Mouse (Mus musculus) MEL (cell line): ENCODE measurements around the gene Nfkbie. TPM values are rescaled to one million over a fixed set of nuclear protein-coding genes. Genes with fewer than 3 reads are reported as not detected.

Experiments
- DNase-seq: peaks from one replicate; pipeline ENCODE4 v3.0.0; 2011; ENCODE audit warnings: low read depth, low spot score
- H3K27ac ChIP-seq: 2 replicates; pipeline ENCODE4 v1.5.1; 2012; ENCODE audit warnings: low read depth, mild to moderate bottlenecking, control low read depth, low read length, moderate library complexity; ENCODE audit not compliant: control insufficient read depth
- H3K27me3 ChIP-seq, 2 experiments: fragments of 150-350 bp in 1 of 2; sonication (generic) in 1 of 2; 2 replicates each; pipeline ENCODE4 v1.6.1; 2012; ENCODE audit warnings: low read length in 2 of 2, mild to moderate bottlenecking in 2 of 2, improper control_type of control experiment in 1 of 2, moderate library complexity in 1 of 2; ENCODE audit not compliant: insufficient read depth in 2 of 2, control insufficient read depth in 1 of 2
- H3K36me3 ChIP-seq, 2 experiments: 2 replicates each; pipeline ENCODE4 v1.6.1; 2012 to 2014; ENCODE audit warnings: low read length in 2 of 2, improper control_type of control experiment in 1 of 2, inconsistent platforms in 1 of 2, mild to moderate bottlenecking in 1 of 2; ENCODE audit not compliant: insufficient read depth in 2 of 2, control insufficient read depth in 1 of 2
- H3K4me1 ChIP-seq, 2 experiments: fragments of 150-350 bp in 1 of 2; sonication (generic) in 1 of 2; 2 replicates each; pipeline ENCODE4 v1.6.1; 2012; ENCODE audit warnings: low read length in 2 of 2, improper control_type of control experiment in 1 of 2, mild to moderate bottlenecking in 1 of 2; ENCODE audit not compliant: insufficient read depth in 2 of 2, control insufficient read depth in 1 of 2
- H3K4me3 ChIP-seq, 2 experiments: fragments of 150-350 bp in 1 of 2; sonication (generic) in 1 of 2; 2 replicates each; pipeline ENCODE4 v1.5.1; 2012; ENCODE audit warnings: low read depth in 2 of 2, low read length in 2 of 2, mild to moderate bottlenecking in 2 of 2, moderate library complexity in 2 of 2, control low read depth in 1 of 2, improper control_type of control experiment in 1 of 2; ENCODE audit not compliant: control insufficient read depth in 1 of 2, insufficient read depth in 1 of 2
- H3K79me2 ChIP-seq: 2 replicates; pipeline ENCODE4 v1.6.1; 2012; ENCODE audit warnings: mild to moderate bottlenecking, low read length, moderate library complexity; ENCODE audit not compliant: control insufficient read depth, poor library complexity, insufficient read depth
- H3K9ac ChIP-seq: 2 replicates; pipeline ENCODE4 v1.6.1; 2012; ENCODE audit warnings: low read depth, mild to moderate bottlenecking, control low read depth, low read length, moderate library complexity; ENCODE audit not compliant: control insufficient read depth, poor library complexity, severe bottlenecking
- H3K9me3 ChIP-seq: fragments of 150-350 bp; sonication (generic); replicated peaks from 2 replicates; pipeline ENCODE4 v1.6.1; 2012; ENCODE audit warnings: mild to moderate bottlenecking, low read length, improper control_type of control experiment, moderate library complexity; ENCODE audit not compliant: insufficient read depth
- BHLHE40 ChIP-seq: IDR thresholded peaks from 2 replicates; pipeline ENCODE4 v1.6.1; 2012; ENCODE audit warnings: low read depth, mild to moderate bottlenecking, inconsistent platforms, low read length, improper control_type of control experiment, borderline replicate concordance
- CHD1 ChIP-seq: IDR thresholded peaks from 2 replicates; pipeline ENCODE4 v1.6.1; 2012; ENCODE audit warnings: low read depth, mild to moderate bottlenecking, inconsistent platforms, low read length, improper control_type of control experiment
- CTCF ChIP-seq, 3 experiments: IDR thresholded peaks in 2 of 3; conservative IDR thresholded peaks in 1 of 3; 2 replicates each; pipeline ENCODE4 v1.5.1; 2011 to 2012; ENCODE audit warnings: low read length in 3 of 3, low read depth in 2 of 3, mild to moderate bottlenecking in 2 of 3, improper control_type of control experiment in 1 of 3, inconsistent platforms in 1 of 3, mixed read lengths in 1 of 3, moderate library complexity in 1 of 3; ENCODE audit not compliant: control insufficient read depth in 1 of 3, insufficient read depth in 1 of 3, poor library complexity in 1 of 3, severe bottlenecking in 1 of 3
- E2F4 ChIP-seq: IDR thresholded peaks from 2 replicates; pipeline ENCODE4 v1.6.1; 2011; ENCODE audit warnings: low read depth, low read length, improper control_type of control experiment, borderline replicate concordance
- EP300 ChIP-seq, 2 experiments: IDR thresholded peaks; 2 replicates each; pipeline ENCODE4 v1.6.1; 2011; ENCODE audit warnings: improper control_type of control experiment in 2 of 2, low read length in 2 of 2, low read depth in 1 of 2, mild to moderate bottlenecking in 1 of 2
- GABPA ChIP-seq: IDR thresholded peaks from 2 replicates; pipeline ENCODE4 v1.6.1; 2012; ENCODE audit warnings: low read depth, mild to moderate bottlenecking, inconsistent platforms, low read length, improper control_type of control experiment, moderate library complexity
- GATA1 ChIP-seq: IDR thresholded peaks from 2 replicates; pipeline ENCODE4 v1.6.1; 2011; ENCODE audit warnings: low read depth, low read length, improper control_type of control experiment
- MAX ChIP-seq: IDR thresholded peaks from 2 replicates; pipeline ENCODE4 v1.6.1; 2011; ENCODE audit warnings: low read length, improper control_type of control experiment
- MAZ ChIP-seq: IDR thresholded peaks from 2 replicates; pipeline ENCODE4 v1.6.1; 2012; ENCODE audit warnings: low read depth, mild to moderate bottlenecking, inconsistent platforms, low read length, improper control_type of control experiment
- MXI1 ChIP-seq: IDR thresholded peaks from 2 replicates; pipeline ENCODE4 v1.6.1; 2011; ENCODE audit warnings: mild to moderate bottlenecking, low read depth, low read length, improper control_type of control experiment
- MYB ChIP-seq: IDR thresholded peaks from 2 replicates; pipeline ENCODE4 v1.6.1; 2011; ENCODE audit warnings: mild to moderate bottlenecking, low read depth, low read length, improper control_type of control experiment
- MYC ChIP-seq: IDR thresholded peaks from 2 replicates; pipeline ENCODE4 v1.6.1; 2011; ENCODE audit warnings: low read depth, mild to moderate bottlenecking, low read length, improper control_type of control experiment, moderate library complexity
- POLR2AphosphoS5 ChIP-seq: IDR thresholded peaks from 2 replicates; pipeline ENCODE4 v1.6.1; 2012; ENCODE audit warnings: low read depth, borderline replicate concordance, mild to moderate bottlenecking, inconsistent platforms, low read length, moderate library complexity, mixed read lengths
- RAD21 ChIP-seq: IDR thresholded peaks from 2 replicates; pipeline ENCODE4 v1.6.1; 2011; ENCODE audit warnings: mild to moderate bottlenecking, low read depth, low read length, improper control_type of control experiment
- RCOR1 ChIP-seq: IDR thresholded peaks from 2 replicates; pipeline ENCODE4 v1.6.1; 2012; ENCODE audit warnings: low read depth, mild to moderate bottlenecking, inconsistent platforms, low read length, improper control_type of control experiment
- SIN3A ChIP-seq: IDR thresholded peaks from 2 replicates; pipeline ENCODE4 v1.6.1; 2012; ENCODE audit warnings: low read length, improper control_type of control experiment, inconsistent platforms
- SMC3 ChIP-seq: IDR thresholded peaks from 2 replicates; pipeline ENCODE4 v1.6.1; 2011; ENCODE audit warnings: low read depth, low read length, improper control_type of control experiment
- UBTF ChIP-seq: IDR thresholded peaks from 2 replicates; pipeline ENCODE4 v1.6.1; 2012; ENCODE audit warnings: low read depth, mild to moderate bottlenecking, inconsistent platforms, low read length, improper control_type of control experiment, moderate library complexity, borderline replicate concordance; ENCODE audit not compliant: insufficient read depth
- USF2 ChIP-seq, 2 experiments: IDR thresholded peaks; 2 replicates each; pipeline ENCODE4 v1.6.1; 2011 to 2012; ENCODE audit warnings: improper control_type of control experiment in 2 of 2, low read length in 2 of 2, borderline replicate concordance in 1 of 2, inconsistent platforms in 1 of 2, low read depth in 1 of 2, mild to moderate bottlenecking in 1 of 2; ENCODE audit not compliant: insufficient read depth in 1 of 2
- ZMIZ1 ChIP-seq: IDR thresholded peaks from 2 replicates; pipeline ENCODE4 v1.6.1; 2012; ENCODE audit warnings: low read depth, mild to moderate bottlenecking, inconsistent platforms, low read length, improper control_type of control experiment, moderate library complexity
- ZNF384 ChIP-seq: IDR thresholded peaks from 2 replicates; pipeline ENCODE4 v1.6.1; 2012; ENCODE audit warnings: low read depth, mild to moderate bottlenecking, inconsistent platforms, low read length, improper control_type of control experiment
- polyA plus RNA-seq, 2 experiments: library from polyadenylated mRNA; stranded (reverse) in 1 of 2; unstranded in 1 of 2; fragments of >175 nt in 1 of 2; fragments of >200 nt in 1 of 2; gene quantifications; 2 replicates each; pipeline versions ENCODE4 v1.2.1 to v1.2.4; 2012; ENCODE audit warnings: low replicate concordance in 2 of 2, low read depth in 1 of 2; ENCODE audit not compliant: insufficient read length in 2 of 2, insufficient read depth in 1 of 2, missing spikeins in 1 of 2
- total RNA-seq: library from RNA; depleted of rRNA; stranded (reverse); fragments of 300-350 nt; gene quantifications from 2 replicates; pipeline ENCODE4 v1.2.3, GENCODE M21; 2012

The Nfkbie gene
- total and polyA plus RNA-seq, 3 experiments = 2.7 to 5.7 TPM; not detected in 1

DNA sequence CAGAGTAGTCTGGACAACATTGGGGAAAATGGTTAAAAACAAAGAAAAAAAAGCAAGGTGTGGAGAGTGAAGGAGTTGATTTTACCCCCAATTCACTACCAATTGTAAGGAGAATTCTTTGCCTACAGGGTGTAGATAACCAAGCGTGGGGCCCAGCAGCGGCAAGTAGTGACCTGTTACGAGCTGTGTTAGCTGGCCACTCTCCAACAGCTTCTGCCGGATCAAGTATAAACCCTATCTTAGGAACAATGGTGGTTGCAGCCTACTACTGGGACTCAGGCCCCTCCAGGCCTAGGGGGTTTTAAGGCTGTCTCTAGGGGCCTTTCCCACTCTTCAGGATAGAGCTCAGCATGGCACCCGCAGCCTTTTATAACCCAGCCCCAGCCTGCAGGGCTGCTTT lies 22.7 kb downstream of the Nfkbie start:
- 0 out of 2 replicates have a peak, but pooled peaks have one; percentile 4 for TF ChIP-seq GATA1
- 0 out of 2 replicates have a peak, but pooled peaks have one; percentile 18 for TF ChIP-seq SIN3A
- TF ChIP-seq RCOR1 = no peak
- no peak for TF ChIP-seq ZNF384
- TF ChIP-seq MYB = no peak
- TF ChIP-seq CTCF (IDR thresholded peaks at IDR 0.05 in 2 of 3, conservative IDR thresholded peaks at IDR 0.05 in 1 of 3; ENCODE audit: control insufficient read depth in 1 of 3, insufficient read depth in 1 of 3, low read depth in 2 of 3, low read length in 3 of 3, poor library complexity in 1 of 3, severe bottlenecking in 1 of 3) = no peak
- TF ChIP-seq MYC = 0 out of 2 replicates have a peak, but pooled peaks have one; percentile 2
- TF ChIP-seq EP300 (IDR thresholded peaks at IDR 0.05; ENCODE audit: low read depth in 1 of 2, low read length in 2 of 2) = peak in 1 of 2 experiments; percentile 20; a peak in 2 of 4 replicates
- DNase-seq = peak; percentile 81
- Histone ChIP-seq H3K4me3 (peak overlapping the region in 1 of 2 experiments; percentile 31; a peak in 1 of 4 replicates), H3K27ac (peak overlapping the region; percentile 59), H3K79me2 (peaks cover 5% of the 10 kb centered on the region; the same call in 1 of the 2 replicates), H3K4me1 (peaks cover 13 to 32% of the 10 kb centered on the region in 2 experiments), H3K36me3 (peaks cover 0 to 21% of the 10 kb centered on the region in 2 experiments; a peak in 2 of 4 replicates), H3K27me3 (no peaks in the 10 kb centered on the region), H3K9me3 (no peaks in the 10 kb centered on the region), H3K9ac (peak overlapping the region; percentile 48)

DNA sequence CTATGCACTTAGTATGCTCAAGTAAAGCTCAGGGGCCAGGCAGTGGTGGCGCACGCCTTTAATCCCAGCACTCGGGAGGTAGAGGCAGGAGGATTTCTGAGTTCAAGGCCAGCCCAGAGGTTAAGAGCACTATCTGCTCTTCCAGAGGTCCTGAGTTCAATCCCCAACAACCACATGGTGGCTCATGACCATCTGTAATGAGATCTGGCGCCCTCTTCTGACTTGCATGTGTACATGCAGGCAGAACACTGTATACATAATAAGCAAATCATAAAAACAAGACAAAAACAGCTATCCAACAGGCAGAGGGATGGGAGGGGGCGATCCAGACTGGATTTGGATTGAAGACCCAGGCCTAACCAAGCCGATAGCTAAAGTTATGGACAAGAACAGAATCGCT lies 23.3 kb downstream of the Nfkbie start:
- peaks cover 0 to 25% of the 10 kb centered on the region in 2 experiments; a peak in 2 of 4 replicates for H3K36me3 ChIP-seq
- H3K27ac ChIP-seq = no peak overlapping the region; the same call in 1 of the 2 replicates
- peaks cover 2% of the 10 kb centered on the region; the same call in 1 of the 2 replicates for H3K79me2 ChIP-seq
- DNase-seq = peak; percentile 74
- no peaks in the 10 kb centered on the region for H3K27me3 ChIP-seq
- no peaks in the 10 kb centered on the region for H3K9me3 ChIP-seq
- no peak overlapping the region for H3K4me3 ChIP-seq
- no peak overlapping the region for H3K9ac ChIP-seq
- peaks cover 19 to 38% of the 10 kb centered on the region in 2 experiments for H3K4me1 ChIP-seq
- peak; percentile 54; the same call in 1 of the 2 replicates for TF ChIP-seq MXI1
- TF ChIP-seq MAX = no peak
- TF ChIP-seq MYC = peak; percentile 68; the same call in 1 of the 2 replicates
- 0 out of 2 replicates have a peak, but pooled peaks have one; percentile 39 for TF ChIP-seq SIN3A
- no peak for TF ChIP-seq MAZ
- TF ChIP-seq SMC3 = peak; percentile 45
- TF ChIP-seq RAD21 = peak; percentile 17
- TF ChIP-seq CTCF (IDR thresholded peaks at IDR 0.05 in 2 of 3, conservative IDR thresholded peaks at IDR 0.05 in 1 of 3; ENCODE audit: control insufficient read depth in 1 of 3, insufficient read depth in 1 of 3, low read depth in 2 of 3, low read length in 3 of 3, poor library complexity in 1 of 3, severe bottlenecking in 1 of 3) = peak; percentile 43 to 69 (median 59); a peak in 5 of 6 replicates

DNA sequence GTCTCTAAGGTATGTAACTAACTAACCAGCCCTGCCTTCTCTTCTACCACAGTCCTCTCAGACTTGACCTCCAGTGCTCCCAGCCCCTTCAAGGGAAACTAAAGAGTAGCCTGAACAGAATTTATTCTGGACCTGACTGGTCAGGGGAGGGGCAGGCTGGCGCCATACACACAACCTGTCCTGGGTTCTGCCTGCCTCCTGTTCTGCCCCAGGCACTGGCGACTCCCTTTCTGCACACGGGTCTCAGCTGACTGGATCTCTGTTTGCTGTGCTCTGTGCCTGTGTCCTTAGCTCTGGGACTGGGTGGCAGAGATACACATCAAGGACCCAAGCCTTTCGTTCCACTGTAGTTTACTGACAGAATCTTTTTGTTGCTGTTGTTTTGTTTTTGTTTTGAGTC lies 24.1 kb downstream of the Nfkbie start:
- Histone ChIP-seq H3K4me3 (no peak overlapping the region), H3K27me3 (no peaks in the 10 kb centered on the region), H3K36me3 (peaks cover 0 to 31% of the 10 kb centered on the region in 2 experiments; a peak in 2 of 4 replicates), H3K27ac (no peak overlapping the region), H3K9ac (no peak overlapping the region), H3K79me2 (no peaks in the 10 kb centered on the region), H3K9me3 (no peaks in the 10 kb centered on the region), H3K4me1 (peaks cover 20 to 43% of the 10 kb centered on the region in 2 experiments)
- TF ChIP-seq POLR2AphosphoS5 = no peak
- no peak for TF ChIP-seq MXI1
- TF ChIP-seq USF2 (IDR thresholded peaks at IDR 0.05; ENCODE audit: borderline replicate concordance in 1 of 2, insufficient read depth in 1 of 2, low read depth in 1 of 2, low read length in 2 of 2) = no peak
- no peak for TF ChIP-seq CHD1
- no peak for TF ChIP-seq ZMIZ1
- TF ChIP-seq BHLHE40 = no peak
- TF ChIP-seq MAZ = no peak
- no peak for TF ChIP-seq CTCF (IDR thresholded peaks at IDR 0.05 in 2 of 3, conservative IDR thresholded peaks at IDR 0.05 in 1 of 3; ENCODE audit: control insufficient read depth in 1 of 3, insufficient read depth in 1 of 3, low read depth in 2 of 3, low read length in 3 of 3, poor library complexity in 1 of 3, severe bottlenecking in 1 of 3)
- no peak for TF ChIP-seq EP300 (IDR thresholded peaks at IDR 0.05; ENCODE audit: low read depth in 1 of 2, low read length in 2 of 2)
- TF ChIP-seq GATA1 = no peak
- TF ChIP-seq UBTF = no peak
- no peak for TF ChIP-seq GABPA
- TF ChIP-seq E2F4 = no peak
- TF ChIP-seq MYB = no peak
- DNase-seq = no peak
